Mouse (Mus musculus): ENCODE data around the gene Kcnk4. TPM values are rescaled to one million over a fixed set of nuclear protein-coding genes. Genes with fewer than 3 reads are reported as not detected.
A peak's percentile ranks its signal among the peaks of the same experiment; 100 is the strongest.

The Kcnk4 gene
- polyA plus RNA-seq, 1 experiment from 2014 or later = 0.77 TPM

DNA sequence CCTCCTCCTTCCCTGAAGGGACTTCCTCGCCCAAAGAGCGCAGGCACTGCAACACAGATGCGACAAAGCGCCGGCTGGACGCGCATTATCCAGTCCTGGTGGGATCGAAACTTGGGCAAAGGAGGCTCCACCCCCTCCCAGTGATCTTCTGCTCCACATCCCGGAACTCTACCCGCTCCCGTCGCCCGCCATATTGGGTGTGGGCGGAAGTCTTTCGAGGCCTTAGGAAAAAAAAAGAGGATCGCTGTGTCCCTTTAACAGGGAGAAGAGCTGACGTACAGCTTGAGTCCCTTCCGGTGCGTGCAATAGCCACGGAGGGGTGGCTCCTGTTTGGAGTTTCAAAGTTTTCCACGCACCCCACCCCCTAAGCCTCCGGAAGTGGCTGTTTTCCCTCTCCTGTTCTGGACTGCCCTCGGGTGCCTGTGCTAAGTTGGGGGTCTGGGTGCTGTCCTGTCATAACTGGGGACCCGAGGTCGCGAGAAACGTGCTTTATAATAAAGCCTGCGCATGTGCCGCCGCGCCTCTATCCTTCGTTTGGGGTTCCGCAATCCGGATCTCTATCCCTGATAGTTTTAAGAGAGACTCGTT is 17.2 kb upstream of the Kcnk4 start:
- H3K36me3 ChIP-seq (ENCODE audit: control insufficient read depth, insufficient read depth, low read length) = peaks cover 12% of the 10 kb centered on the region; the same call in 1 of the 2 replicates
- peak overlapping the region; percentile 58 for H3K4me3 ChIP-seq (ENCODE audit: low read depth, low read length)
- DNase-seq (ENCODE audit: low spot score) = peak; percentile 97
- peak overlapping the region; percentile 94 for H3K27ac ChIP-seq (ENCODE audit: low read depth, low read length)
- peaks cover 12% of the 10 kb centered on the region for H3K4me1 ChIP-seq (ENCODE audit: control insufficient read depth, insufficient read depth, low read length)
- H3K27me3 ChIP-seq (replicated peaks; ENCODE audit: control insufficient read depth, insufficient read depth, low read length) = no peaks in the 10 kb centered on the region
- WGBS = under 1% methylated on average over 35 of the region's 35 CpGs
- peak; percentile 81 for ATAC-seq
- H3K9me3 ChIP-seq (replicated peaks; ENCODE audit: control insufficient read depth, low read length) = no peaks in the 10 kb centered on the region
- peak overlapping the region; percentile 94 for H3K4me2 ChIP-seq (ENCODE audit: low read length)
- H3K9ac ChIP-seq (ENCODE audit: low read length) = peak overlapping the region; percentile 80

DNA sequence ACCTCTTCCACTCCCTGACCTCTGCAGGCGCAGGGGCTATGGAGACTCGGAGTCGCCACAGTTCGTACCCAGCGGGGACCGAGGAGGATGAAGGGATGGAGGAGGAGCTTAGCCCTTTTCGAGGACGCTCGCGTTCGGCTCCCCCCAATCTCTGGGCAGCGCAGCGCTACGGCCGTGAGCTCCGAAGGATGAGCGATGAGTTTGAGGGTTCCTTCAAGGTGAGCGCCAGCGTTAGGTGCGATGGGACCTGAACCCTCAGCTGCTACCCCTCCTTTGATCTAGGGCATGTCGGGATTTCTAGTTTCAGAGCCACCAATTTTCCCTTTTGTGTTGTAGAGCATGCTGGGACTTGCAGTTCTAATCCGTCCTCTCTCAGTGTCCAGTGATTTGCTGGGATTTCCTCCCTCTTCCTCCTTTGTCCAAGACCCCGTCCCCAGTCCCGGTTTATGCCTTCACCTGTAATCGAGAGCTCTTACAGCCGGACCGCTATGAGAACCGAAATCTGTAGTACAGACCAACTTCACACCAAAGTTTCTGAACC is 16.4 kb upstream of the Kcnk4 start:
- peak; percentile 73 for ATAC-seq
- WGBS = under 1% methylated on average over 28 of the region's 28 CpGs
- peak; percentile 85 for DNase-seq (ENCODE audit: low spot score)
- H3K9me3 ChIP-seq (replicated peaks; ENCODE audit: control insufficient read depth, low read length) = no peaks in the 10 kb centered on the region
- H3K4me1 ChIP-seq (ENCODE audit: control insufficient read depth, insufficient read depth, low read length) = peaks cover 12% of the 10 kb centered on the region
- H3K4me2 ChIP-seq (ENCODE audit: low read length) = peak overlapping the region; percentile 94
- H3K36me3 ChIP-seq (ENCODE audit: control insufficient read depth, insufficient read depth, low read length) = peaks cover 15% of the 10 kb centered on the region; the same call in 1 of the 2 replicates
- peak overlapping the region; percentile 80 for H3K9ac ChIP-seq (ENCODE audit: low read length)
- H3K4me3 ChIP-seq (ENCODE audit: low read depth, low read length) = peak overlapping the region; percentile 58
- H3K27ac ChIP-seq (ENCODE audit: low read depth, low read length) = peak overlapping the region; percentile 94
- no peaks in the 10 kb centered on the region for H3K27me3 ChIP-seq (replicated peaks; ENCODE audit: control insufficient read depth, insufficient read depth, low read length)

DNA sequence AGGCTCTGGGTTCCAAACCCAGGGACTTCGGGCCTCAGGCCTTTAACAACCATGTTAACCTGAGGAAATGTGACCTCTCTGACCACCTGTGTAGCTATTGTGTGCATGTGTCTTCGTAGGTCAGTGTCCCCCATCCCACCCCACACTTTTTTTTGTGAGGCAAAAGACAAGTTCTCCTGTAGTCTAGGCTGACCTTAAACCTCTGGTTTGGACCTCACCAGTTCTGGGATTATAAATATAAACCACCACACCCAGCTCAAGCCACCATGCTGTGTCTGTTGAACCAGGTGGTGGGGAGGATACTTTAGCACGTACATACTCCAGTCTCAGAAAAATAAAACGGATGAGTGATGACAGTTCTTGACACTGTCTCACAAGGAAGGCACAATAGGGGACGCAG is 15.6 kb upstream of the Kcnk4 start:
- peak overlapping the region; percentile 58 for H3K4me3 ChIP-seq (ENCODE audit: low read depth, low read length)
- peaks cover 10% of the 10 kb centered on the region; the same call in 1 of the 2 replicates for H3K36me3 ChIP-seq (ENCODE audit: control insufficient read depth, insufficient read depth, low read length)
- DNase-seq (ENCODE audit: low spot score) (no peak), ATAC-seq (no peak)
- no peaks in the 10 kb centered on the region for H3K27me3 ChIP-seq (replicated peaks; ENCODE audit: control insufficient read depth, insufficient read depth, low read length)
- H3K4me1 ChIP-seq (ENCODE audit: control insufficient read depth, insufficient read depth, low read length) = peaks cover 12% of the 10 kb centered on the region
- H3K9ac ChIP-seq (ENCODE audit: low read length) = peak overlapping the region; percentile 80
- no peaks in the 10 kb centered on the region for H3K9me3 ChIP-seq (replicated peaks; ENCODE audit: control insufficient read depth, low read length)
- 0 out of 2 replicates have a peak overlapping the region, but pooled peaks have one; percentile 94 for H3K27ac ChIP-seq (ENCODE audit: low read depth, low read length)
- 57% methylated on average over 5 of the region's 5 CpGs for WGBS
- H3K4me2 ChIP-seq (ENCODE audit: low read length) = peak overlapping the region; percentile 94

DNA sequence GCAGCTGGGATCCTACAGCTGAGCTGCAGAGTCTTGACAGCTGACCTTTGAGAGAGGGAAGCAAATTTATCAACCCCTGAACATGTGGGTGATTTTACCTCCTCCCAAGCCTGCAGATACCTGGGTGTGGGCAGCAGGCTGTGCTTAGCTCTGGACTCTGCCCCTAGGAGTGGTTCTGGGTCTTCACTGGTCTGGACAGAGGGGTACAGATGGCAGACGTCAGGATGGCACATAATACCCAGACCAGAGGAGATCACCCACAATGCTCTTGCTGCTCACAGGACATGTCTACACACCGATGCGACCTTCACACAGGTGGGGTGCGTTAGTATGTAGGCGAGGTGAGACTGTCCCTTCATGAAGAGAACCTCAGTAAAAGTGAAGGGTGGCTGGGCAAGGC is 15.2 kb upstream of the Kcnk4 start:
- no peak for ATAC-seq
- H3K4me3 ChIP-seq (ENCODE audit: low read depth, low read length) = no peak overlapping the region

DNA sequence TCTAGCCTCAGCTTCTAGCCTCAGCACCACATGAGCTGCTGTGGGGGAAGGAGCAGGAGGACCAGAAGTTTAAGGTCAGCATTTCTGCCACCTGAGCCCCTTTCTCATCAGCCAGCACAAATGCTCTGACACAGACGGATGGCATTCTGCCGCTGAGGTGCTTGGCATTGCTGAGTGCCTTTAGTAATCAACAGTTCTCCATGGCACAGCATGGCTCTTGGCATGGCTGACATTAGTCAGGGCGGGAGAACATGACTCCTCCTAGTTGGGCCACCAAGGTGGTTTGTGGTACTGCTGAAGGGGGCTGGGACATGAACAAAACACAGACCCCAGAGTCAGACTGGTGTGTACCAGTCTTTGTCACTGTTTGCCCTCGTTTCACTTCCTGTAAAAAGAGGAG is 13.9 kb upstream of the Kcnk4 start:
- WGBS = 75% methylated on average over 4 of the region's 4 CpGs
- no peak overlapping the region for H3K9ac ChIP-seq (ENCODE audit: low read length)
- no peak for DNase-seq (ENCODE audit: low spot score)

More for the DNA sequence above, 15.2 kb upstream of the Kcnk4 start:
- no peaks in the 10 kb centered on the region for H3K9me3 ChIP-seq (replicated peaks; ENCODE audit: control insufficient read depth, low read length)
- 90% methylated on average over 5 of the region's 5 CpGs for WGBS
- 0 out of 2 replicates have a peak overlapping the region, but pooled peaks have one; percentile 94 for H3K4me2 ChIP-seq (ENCODE audit: low read length)
- H3K27ac ChIP-seq (ENCODE audit: low read depth, low read length) = no peak overlapping the region
- H3K36me3 ChIP-seq (ENCODE audit: control insufficient read depth, insufficient read depth, low read length) = peaks cover 9% of the 10 kb centered on the region; the same call in 1 of the 2 replicates
- no peak for DNase-seq (ENCODE audit: low spot score)
- no peak overlapping the region for H3K9ac ChIP-seq (ENCODE audit: low read length)
- no peaks in the 10 kb centered on the region for H3K27me3 ChIP-seq (replicated peaks; ENCODE audit: control insufficient read depth, insufficient read depth, low read length)
- H3K4me1 ChIP-seq (ENCODE audit: control insufficient read depth, insufficient read depth, low read length) = peaks cover 12% of the 10 kb centered on the region

DNA sequence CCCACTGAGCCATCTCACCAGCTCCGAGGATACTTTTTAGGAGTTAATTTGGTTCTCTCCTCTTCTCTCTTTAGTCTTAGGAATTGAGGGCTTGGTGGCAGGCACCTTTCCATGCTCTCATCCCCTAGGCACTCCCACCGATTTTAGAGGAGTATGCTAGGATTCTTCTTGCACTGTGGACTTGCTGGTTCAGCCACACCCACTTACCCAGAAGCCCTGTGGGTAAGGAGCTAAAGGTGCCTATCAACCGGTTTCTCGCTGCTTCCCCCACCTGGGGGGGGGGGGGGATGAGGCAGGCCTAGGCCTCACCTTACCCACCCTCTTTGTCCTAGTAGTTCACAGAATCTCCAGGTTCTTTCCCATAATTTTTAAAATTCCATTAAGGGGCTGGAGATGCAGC is 13.4 kb upstream of the Kcnk4 start:
- WGBS = 47% methylated on average over 4 of the region's 4 CpGs
- peaks cover 9% of the 10 kb centered on the region; the same call in 1 of the 2 replicates for H3K36me3 ChIP-seq (ENCODE audit: control insufficient read depth, insufficient read depth, low read length)
- H3K27me3 ChIP-seq (replicated peaks; ENCODE audit: control insufficient read depth, insufficient read depth, low read length) = no peaks in the 10 kb centered on the region
- ATAC-seq = no peak
- no peak overlapping the region for H3K4me2 ChIP-seq (ENCODE audit: low read length)
- no peak overlapping the region for H3K9ac ChIP-seq (ENCODE audit: low read length)
- DNase-seq (ENCODE audit: low spot score) = no peak
- H3K27ac ChIP-seq (ENCODE audit: low read depth, low read length) = no peak overlapping the region
- H3K4me3 ChIP-seq (ENCODE audit: low read depth, low read length) = no peak overlapping the region
- no peaks in the 10 kb centered on the region for H3K9me3 ChIP-seq (replicated peaks; ENCODE audit: control insufficient read depth, low read length)
- peaks cover 13% of the 10 kb centered on the region for H3K4me1 ChIP-seq (ENCODE audit: control insufficient read depth, insufficient read depth, low read length)

More for the DNA sequence above, 13.9 kb upstream of the Kcnk4 start:
- ATAC-seq = no peak
- Histone ChIP-seq H3K4me2 (ENCODE audit: low read length) (no peak overlapping the region), H3K9me3 (replicated peaks; ENCODE audit: control insufficient read depth, low read length) (no peaks in the 10 kb centered on the region), H3K4me3 (ENCODE audit: low read depth, low read length) (no peak overlapping the region), H3K27ac (ENCODE audit: low read depth, low read length) (no peak overlapping the region), H3K4me1 (ENCODE audit: control insufficient read depth, insufficient read depth, low read length) (peaks cover 12% of the 10 kb centered on the region), H3K27me3 (replicated peaks; ENCODE audit: control insufficient read depth, insufficient read depth, low read length) (no peaks in the 10 kb centered on the region), H3K36me3 (ENCODE audit: control insufficient read depth, insufficient read depth, low read length) (peaks cover 9% of the 10 kb centered on the region; the same call in 1 of the 2 replicates)

DNA sequence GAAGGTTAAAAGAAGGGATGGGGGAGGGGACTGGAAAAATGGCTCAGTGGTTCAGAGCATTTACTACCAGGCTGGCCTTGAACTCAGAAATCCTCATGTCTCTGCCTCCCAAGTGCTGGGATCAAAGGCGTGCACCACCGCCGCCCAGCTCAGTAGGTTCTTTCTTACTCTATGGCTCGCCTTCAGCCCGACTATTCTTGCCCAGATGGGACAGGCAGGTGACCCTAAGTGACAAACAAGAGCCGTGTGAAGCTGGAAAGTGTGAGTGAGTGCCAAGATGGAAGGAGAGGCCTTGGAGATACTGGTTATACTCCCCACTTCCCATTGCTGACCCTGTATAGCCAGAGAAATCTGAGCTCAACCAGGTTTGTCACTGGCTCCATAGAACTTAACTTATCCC is 9.4 kb upstream of the Kcnk4 start:
- peaks cover 9% of the 10 kb centered on the region; the same call in 1 of the 2 replicates for H3K36me3 ChIP-seq (ENCODE audit: control insufficient read depth, insufficient read depth, low read length)
- 95% methylated on average over 6 of the region's 6 CpGs for WGBS
- H3K4me2 ChIP-seq (ENCODE audit: low read length) = no peak overlapping the region
- no peak for DNase-seq (ENCODE audit: low spot score)
- H3K4me3 ChIP-seq (ENCODE audit: low read depth, low read length) = no peak overlapping the region
- peaks cover 23% of the 10 kb centered on the region for H3K4me1 ChIP-seq (ENCODE audit: control insufficient read depth, insufficient read depth, low read length)
- no peaks in the 10 kb centered on the region for H3K9me3 ChIP-seq (replicated peaks; ENCODE audit: control insufficient read depth, low read length)
- H3K27me3 ChIP-seq (replicated peaks; ENCODE audit: control insufficient read depth, insufficient read depth, low read length) = no peaks in the 10 kb centered on the region
- no peak overlapping the region for H3K27ac ChIP-seq (ENCODE audit: low read depth, low read length)
- no peak for ATAC-seq
- H3K9ac ChIP-seq (ENCODE audit: low read length) = no peak overlapping the region

DNA sequence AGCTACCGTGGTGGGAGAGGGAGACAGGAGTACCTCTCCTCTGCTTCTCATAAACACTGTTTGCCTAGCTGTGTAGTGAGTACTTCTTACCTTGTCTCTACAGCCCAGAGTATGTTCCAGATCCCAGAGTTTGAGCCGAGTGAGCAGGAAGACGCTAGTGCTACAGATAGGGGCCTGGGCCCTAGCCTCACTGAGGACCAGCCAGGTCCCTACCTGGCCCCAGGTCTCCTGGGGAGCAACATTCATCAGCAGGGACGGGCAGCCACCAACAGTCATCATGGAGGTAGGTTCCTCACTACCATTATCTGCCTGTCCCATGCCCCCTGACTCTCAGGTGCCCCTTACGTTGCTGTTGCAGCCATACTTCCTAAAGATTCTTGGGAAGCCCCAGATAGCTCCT is 8.4 kb upstream of the Kcnk4 start:
- DNase-seq (ENCODE audit: low spot score) (no peak), ATAC-seq (no peak)

DNA sequence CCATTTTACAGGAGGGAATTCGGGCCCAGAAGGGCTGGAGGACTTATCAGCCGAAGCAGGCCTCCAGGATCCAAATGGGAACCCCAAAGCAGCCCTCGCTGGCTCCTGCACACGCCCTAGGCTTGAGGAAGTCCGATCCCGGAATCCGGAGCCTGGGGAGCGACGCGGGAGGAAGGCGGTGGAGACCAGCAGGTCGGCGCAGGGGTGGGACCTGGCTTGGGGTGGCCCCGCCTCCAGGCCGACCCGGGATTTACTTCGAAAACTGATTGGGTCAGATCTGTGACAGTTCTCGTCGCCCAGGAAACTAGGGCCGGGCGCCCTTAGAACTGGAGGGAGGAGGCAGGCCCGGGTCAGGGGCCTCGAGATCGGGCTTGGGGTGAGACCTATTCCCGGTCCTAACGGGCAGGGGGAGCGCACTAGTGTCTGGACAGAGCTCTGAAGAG is 8.0 kb upstream of the Kcnk4 start, which contains the start of gene Gpr137:
TSS of gene Gpr137 (minus strand) at position 232 of the 443 bp plus-strand sequence.
- peak within 1 kb of the TSS; percentile 77 for H3K4me3 ChIP-seq (ENCODE audit: low read depth, low read length)
- H3K4me1 ChIP-seq (ENCODE audit: control insufficient read depth, insufficient read depth, low read length) = peaks cover 25% of the 10 kb centered on the region
- peaks cover 9% of the 10 kb centered on the region; the same call in 1 of the 2 replicates for H3K36me3 ChIP-seq (ENCODE audit: control insufficient read depth, insufficient read depth, low read length)
- H3K9me3 ChIP-seq (replicated peaks; ENCODE audit: control insufficient read depth, low read length) = no peaks in the 10 kb centered on the region
- H3K9ac ChIP-seq (ENCODE audit: low read length) = peak within 1 kb of the TSS; percentile 86
- peak within 1 kb of the TSS; percentile 91 for H3K27ac ChIP-seq (ENCODE audit: low read depth, low read length)
- no peaks in the 10 kb centered on the region for H3K27me3 ChIP-seq (replicated peaks; ENCODE audit: control insufficient read depth, insufficient read depth, low read length)
- DNase-seq (ENCODE audit: low spot score) = peak; percentile 90
- peak within 1 kb of the TSS; percentile 97 for H3K4me2 ChIP-seq (ENCODE audit: low read length)
- WGBS = under 1% methylated on average over 27 of the region's 27 CpGs
- ATAC-seq = peak; percentile 83

More for the DNA sequence above, 8.4 kb upstream of the Kcnk4 start:
- H3K36me3 ChIP-seq (ENCODE audit: control insufficient read depth, insufficient read depth, low read length) = peaks cover 9% of the 10 kb centered on the region; the same call in 1 of the 2 replicates
- peaks cover 25% of the 10 kb centered on the region for H3K4me1 ChIP-seq (ENCODE audit: control insufficient read depth, insufficient read depth, low read length)
- peak overlapping the region; percentile 86 for H3K9ac ChIP-seq (ENCODE audit: low read length)
- WGBS = 28% methylated on average over 5 of the region's 5 CpGs
- peak overlapping the region; percentile 77 for H3K4me3 ChIP-seq (ENCODE audit: low read depth, low read length)
- H3K27ac ChIP-seq (ENCODE audit: low read depth, low read length) = peak overlapping the region; percentile 91
- H3K27me3 ChIP-seq (replicated peaks; ENCODE audit: control insufficient read depth, insufficient read depth, low read length) = no peaks in the 10 kb centered on the region
- peak overlapping the region; percentile 97 for H3K4me2 ChIP-seq (ENCODE audit: low read length)
- no peaks in the 10 kb centered on the region for H3K9me3 ChIP-seq (replicated peaks; ENCODE audit: control insufficient read depth, low read length)

All from forebrain, embryonic 14.5 days (tissue).